Mouse (Mus musculus): Measurements from ENCODE around the gene Esp34. TPM values are rescaled to one million over a fixed set of nuclear protein-coding genes. Genes with fewer than 3 reads are reported as not detected.

Esp34 gene
- not detected for total RNA-seq (2023)

GRCm38 (mm10) chr17:38553892-38554291 lies at the start of gene Esp34:
Gene Esp34 (plus strand): TSS chr17:38554192.

Other genes with a start within 250 kb of the Esp34 start
- not detected for gene Olfr137, start 246.6 kb upstream of the Esp34 start, total RNA-seq (2023)
- gene Olfr136, start 224.4 kb upstream of the Esp34 start, total RNA-seq (2023), result not detected
- gene Esp36, start 134.0 kb upstream of the Esp34 start, total RNA-seq (2023), result not detected
- gene Esp31, start 85.3 kb downstream of the Esp34 start, total RNA-seq (2023), result not detected

All from CD4-positive naive resting alpha-beta T cell, adult 76 days (primary cell).